Mouse (Mus musculus) MEL (cell line): ENCODE measurements around the gene Rsph6a. TPM values are rescaled to one million over a fixed set of nuclear protein-coding genes. Genes with fewer than 3 reads are reported as not detected.

Experiments
- DNase-seq: peaks from one replicate; pipeline ENCODE4 v3.0.0; 2011; ENCODE audit warnings: low read depth, low spot score
- H3K27ac ChIP-seq: 2 replicates; pipeline ENCODE4 v1.5.1; 2012; ENCODE audit warnings: low read depth, mild to moderate bottlenecking, control low read depth, low read length, moderate library complexity; ENCODE audit not compliant: control insufficient read depth
- H3K27me3 ChIP-seq, 2 experiments: fragments of 150-350 bp in 1 of 2; sonication (generic) in 1 of 2; 2 replicates each; pipeline ENCODE4 v1.6.1; 2012; ENCODE audit warnings: low read length in 2 of 2, mild to moderate bottlenecking in 2 of 2, improper control_type of control experiment in 1 of 2, moderate library complexity in 1 of 2; ENCODE audit not compliant: insufficient read depth in 2 of 2, control insufficient read depth in 1 of 2
- H3K36me3 ChIP-seq, 2 experiments: 2 replicates each; pipeline ENCODE4 v1.6.1; 2012 to 2014; ENCODE audit warnings: low read length in 2 of 2, improper control_type of control experiment in 1 of 2, inconsistent platforms in 1 of 2, mild to moderate bottlenecking in 1 of 2; ENCODE audit not compliant: insufficient read depth in 2 of 2, control insufficient read depth in 1 of 2
- H3K4me1 ChIP-seq, 2 experiments: fragments of 150-350 bp in 1 of 2; sonication (generic) in 1 of 2; 2 replicates each; pipeline ENCODE4 v1.6.1; 2012; ENCODE audit warnings: low read length in 2 of 2, improper control_type of control experiment in 1 of 2, mild to moderate bottlenecking in 1 of 2; ENCODE audit not compliant: insufficient read depth in 2 of 2, control insufficient read depth in 1 of 2
- H3K4me3 ChIP-seq, 2 experiments: fragments of 150-350 bp in 1 of 2; sonication (generic) in 1 of 2; 2 replicates each; pipeline ENCODE4 v1.5.1; 2012; ENCODE audit warnings: low read depth in 2 of 2, low read length in 2 of 2, mild to moderate bottlenecking in 2 of 2, moderate library complexity in 2 of 2, control low read depth in 1 of 2, improper control_type of control experiment in 1 of 2; ENCODE audit not compliant: control insufficient read depth in 1 of 2, insufficient read depth in 1 of 2
- H3K79me2 ChIP-seq: 2 replicates; pipeline ENCODE4 v1.6.1; 2012; ENCODE audit warnings: mild to moderate bottlenecking, low read length, moderate library complexity; ENCODE audit not compliant: control insufficient read depth, poor library complexity, insufficient read depth
- H3K9ac ChIP-seq: 2 replicates; pipeline ENCODE4 v1.6.1; 2012; ENCODE audit warnings: low read depth, mild to moderate bottlenecking, control low read depth, low read length, moderate library complexity; ENCODE audit not compliant: control insufficient read depth, poor library complexity, severe bottlenecking
- H3K9me3 ChIP-seq: fragments of 150-350 bp; sonication (generic); replicated peaks from 2 replicates; pipeline ENCODE4 v1.6.1; 2012; ENCODE audit warnings: mild to moderate bottlenecking, low read length, improper control_type of control experiment, moderate library complexity; ENCODE audit not compliant: insufficient read depth
- BHLHE40 ChIP-seq: IDR thresholded peaks from 2 replicates; pipeline ENCODE4 v1.6.1; 2012; ENCODE audit warnings: low read depth, mild to moderate bottlenecking, inconsistent platforms, low read length, improper control_type of control experiment, borderline replicate concordance
- CHD1 ChIP-seq: IDR thresholded peaks from 2 replicates; pipeline ENCODE4 v1.6.1; 2012; ENCODE audit warnings: low read depth, mild to moderate bottlenecking, inconsistent platforms, low read length, improper control_type of control experiment
- CTCF ChIP-seq, 3 experiments: IDR thresholded peaks in 2 of 3; conservative IDR thresholded peaks in 1 of 3; 2 replicates each; pipeline ENCODE4 v1.5.1; 2011 to 2012; ENCODE audit warnings: low read length in 3 of 3, low read depth in 2 of 3, mild to moderate bottlenecking in 2 of 3, improper control_type of control experiment in 1 of 3, inconsistent platforms in 1 of 3, mixed read lengths in 1 of 3, moderate library complexity in 1 of 3; ENCODE audit not compliant: control insufficient read depth in 1 of 3, insufficient read depth in 1 of 3, poor library complexity in 1 of 3, severe bottlenecking in 1 of 3
- E2F4 ChIP-seq: IDR thresholded peaks from 2 replicates; pipeline ENCODE4 v1.6.1; 2011; ENCODE audit warnings: low read depth, low read length, improper control_type of control experiment, borderline replicate concordance
- ELF1 ChIP-seq: IDR thresholded peaks from 2 replicates; pipeline ENCODE4 v1.6.1; 2014; ENCODE audit warnings: low read depth, mild to moderate bottlenecking, inconsistent platforms, low read length, improper control_type of control experiment, moderate library complexity
- ETS1 ChIP-seq: IDR thresholded peaks from 2 replicates; pipeline ENCODE4 v1.6.1; 2012; ENCODE audit warnings: low read depth, mild to moderate bottlenecking, inconsistent platforms, low read length, improper control_type of control experiment, moderate library complexity
- GABPA ChIP-seq: IDR thresholded peaks from 2 replicates; pipeline ENCODE4 v1.6.1; 2012; ENCODE audit warnings: low read depth, mild to moderate bottlenecking, inconsistent platforms, low read length, improper control_type of control experiment, moderate library complexity
- MAX ChIP-seq: IDR thresholded peaks from 2 replicates; pipeline ENCODE4 v1.6.1; 2011; ENCODE audit warnings: low read length, improper control_type of control experiment
- MAZ ChIP-seq: IDR thresholded peaks from 2 replicates; pipeline ENCODE4 v1.6.1; 2012; ENCODE audit warnings: low read depth, mild to moderate bottlenecking, inconsistent platforms, low read length, improper control_type of control experiment
- MEF2A ChIP-seq: IDR thresholded peaks from 2 replicates; pipeline ENCODE4 v1.6.1; 2014; ENCODE audit warnings: low read depth, mild to moderate bottlenecking, inconsistent platforms, low read length, improper control_type of control experiment; ENCODE audit not compliant: poor library complexity, insufficient replicate concordance, severe bottlenecking; ENCODE audit errors: extremely low read depth
- MYB ChIP-seq: IDR thresholded peaks from 2 replicates; pipeline ENCODE4 v1.6.1; 2011; ENCODE audit warnings: mild to moderate bottlenecking, low read depth, low read length, improper control_type of control experiment
- MYC ChIP-seq: IDR thresholded peaks from 2 replicates; pipeline ENCODE4 v1.6.1; 2011; ENCODE audit warnings: low read depth, mild to moderate bottlenecking, low read length, improper control_type of control experiment, moderate library complexity
- NELFE ChIP-seq: IDR thresholded peaks from 2 replicates; pipeline ENCODE4 v1.6.1; 2011; ENCODE audit warnings: low read depth, low read length, improper control_type of control experiment
- NRF1 ChIP-seq: IDR thresholded peaks from 2 replicates; pipeline ENCODE4 v1.6.1; 2014; ENCODE audit warnings: low read depth, mild to moderate bottlenecking, inconsistent platforms, low read length, improper control_type of control experiment, moderate library complexity; ENCODE audit not compliant: poor library complexity, insufficient read depth, severe bottlenecking
- POLR2A ChIP-seq, 2 experiments: IDR thresholded peaks; 2 replicates each; pipeline ENCODE4 v1.6.1; 2011 to 2012; ENCODE audit warnings: low read length in 2 of 2, mild to moderate bottlenecking in 2 of 2, control low read depth in 1 of 2, improper control_type of control experiment in 1 of 2, low read depth in 1 of 2, moderate library complexity in 1 of 2; ENCODE audit not compliant: control insufficient read depth in 1 of 2, insufficient read depth in 1 of 2, poor library complexity in 1 of 2
- POLR2AphosphoS2 ChIP-seq: IDR thresholded peaks from 2 replicates; pipeline ENCODE4 v1.6.1; 2011; ENCODE audit warnings: low read length, improper control_type of control experiment
- RAD21 ChIP-seq: IDR thresholded peaks from 2 replicates; pipeline ENCODE4 v1.6.1; 2011; ENCODE audit warnings: mild to moderate bottlenecking, low read depth, low read length, improper control_type of control experiment
- SIN3A ChIP-seq: IDR thresholded peaks from 2 replicates; pipeline ENCODE4 v1.6.1; 2012; ENCODE audit warnings: low read length, improper control_type of control experiment, inconsistent platforms
- SMC3 ChIP-seq: IDR thresholded peaks from 2 replicates; pipeline ENCODE4 v1.6.1; 2011; ENCODE audit warnings: low read depth, low read length, improper control_type of control experiment
- TBP ChIP-seq: IDR thresholded peaks from 2 replicates; pipeline ENCODE4 v1.8.0; 2011; ENCODE audit warnings: low read depth, low read length, improper control_type of control experiment
- TCF12 ChIP-seq: IDR thresholded peaks from 2 replicates; pipeline ENCODE4 v1.6.1; 2014; ENCODE audit warnings: low read depth, mild to moderate bottlenecking, inconsistent platforms, low read length, improper control_type of control experiment, moderate library complexity
- USF1 ChIP-seq: IDR thresholded peaks from 2 replicates; pipeline ENCODE4 v1.6.1; 2014; ENCODE audit warnings: low read depth, mild to moderate bottlenecking, inconsistent platforms, low read length, improper control_type of control experiment, moderate library complexity
- USF2 ChIP-seq, 2 experiments: IDR thresholded peaks; 2 replicates each; pipeline ENCODE4 v1.6.1; 2011 to 2012; ENCODE audit warnings: improper control_type of control experiment in 2 of 2, low read length in 2 of 2, borderline replicate concordance in 1 of 2, inconsistent platforms in 1 of 2, low read depth in 1 of 2, mild to moderate bottlenecking in 1 of 2; ENCODE audit not compliant: insufficient read depth in 1 of 2
- ZC3H11A ChIP-seq: IDR thresholded peaks from 2 replicates; pipeline ENCODE4 v1.6.1; 2012; ENCODE audit warnings: low read depth, mild to moderate bottlenecking, inconsistent platforms, low read length, improper control_type of control experiment
- ZMIZ1 ChIP-seq: IDR thresholded peaks from 2 replicates; pipeline ENCODE4 v1.6.1; 2012; ENCODE audit warnings: low read depth, mild to moderate bottlenecking, inconsistent platforms, low read length, improper control_type of control experiment, moderate library complexity
- ZNF384 ChIP-seq: IDR thresholded peaks from 2 replicates; pipeline ENCODE4 v1.6.1; 2012; ENCODE audit warnings: low read depth, mild to moderate bottlenecking, inconsistent platforms, low read length, improper control_type of control experiment
- polyA plus RNA-seq, 2 experiments: library from polyadenylated mRNA; stranded (reverse) in 1 of 2; unstranded in 1 of 2; fragments of >175 nt in 1 of 2; fragments of >200 nt in 1 of 2; gene quantifications; 2 replicates each; pipeline versions ENCODE4 v1.2.1 to v1.2.4; 2012; ENCODE audit warnings: low replicate concordance in 2 of 2, low read depth in 1 of 2; ENCODE audit not compliant: insufficient read length in 2 of 2, insufficient read depth in 1 of 2, missing spikeins in 1 of 2
- total RNA-seq: library from RNA; depleted of rRNA; stranded (reverse); fragments of 300-350 nt; gene quantifications from 2 replicates; pipeline ENCODE4 v1.2.3, GENCODE M21; 2012

Gene Rsph6a
- total and polyA plus RNA-seq, 3 experiments = 0.04 to 0.23 TPM; not detected in 1

- no peak overlapping the region for H3K9ac ChIP-seq
- no peaks in the 10 kb centered on the region for H3K9me3 ChIP-seq
- no peak for TF ChIP-seq TCF12
- TF ChIP-seq ELF1 = no peak
- TF ChIP-seq E2F4 = no peak
- TF ChIP-seq NRF1 = no peak
- no peak for TF ChIP-seq MYB
- TF ChIP-seq NELFE = no peak
- no peak for TF ChIP-seq MAZ
- TF ChIP-seq USF2 (IDR thresholded peaks at IDR 0.05; ENCODE audit: borderline replicate concordance in 1 of 2, insufficient read depth in 1 of 2, low read depth in 1 of 2, low read length in 2 of 2) = no peak
- TF ChIP-seq BHLHE40 = no peak
- TF ChIP-seq ZNF384 = no peak
- TF ChIP-seq CTCF (IDR thresholded peaks at IDR 0.05 in 2 of 3, conservative IDR thresholded peaks at IDR 0.05 in 1 of 3; ENCODE audit: control insufficient read depth in 1 of 3, insufficient read depth in 1 of 3, low read depth in 2 of 3, low read length in 3 of 3, poor library complexity in 1 of 3, severe bottlenecking in 1 of 3) = no peak
- TF ChIP-seq ZMIZ1 = no peak
- TF ChIP-seq MEF2A = no peak
- TF ChIP-seq MAX = no peak
- no peak for TF ChIP-seq CHD1
- TF ChIP-seq ETS1 = no peak
- TF ChIP-seq TBP = no peak
- TF ChIP-seq POLR2AphosphoS2 = no peak
- TF ChIP-seq GABPA = no peak
- TF ChIP-seq, all 39 proteins: peak for 0
- Histone ChIP-seq H3K27me3 (no peaks in the 10 kb centered on the region), H3K4me3 (no peak overlapping the region), H3K79me2 (no peaks in the 10 kb centered on the region), H3K27ac (no peak overlapping the region), H3K36me3 (no peaks in the 10 kb centered on the region), H3K4me1 (no peaks in the 10 kb centered on the region)
- DNase-seq = no peak
Observed at GRCm38 (mm10) chr7:19067935-19068334, 13.4 kb downstream of the Rsph6a start.

GRCm38 (mm10) chr7:19068707-19069106 is 14.2 kb downstream of the Rsph6a start:
- DNase-seq = peak; percentile 87
- H3K79me2 ChIP-seq = no peaks in the 10 kb centered on the region
- no peaks in the 10 kb centered on the region for H3K4me1 ChIP-seq
- no peaks in the 10 kb centered on the region for H3K36me3 ChIP-seq
- H3K9me3 ChIP-seq = no peaks in the 10 kb centered on the region
- H3K4me3 ChIP-seq = no peak overlapping the region
- TF ChIP-seq SMC3 = peak; percentile 87
- TF ChIP-seq USF1 = no peak
- no peak for TF ChIP-seq USF2 (IDR thresholded peaks at IDR 0.05; ENCODE audit: borderline replicate concordance in 1 of 2, insufficient read depth in 1 of 2, low read depth in 1 of 2, low read length in 2 of 2)
- TF ChIP-seq ZMIZ1 = no peak
- no peak for TF ChIP-seq POLR2A (IDR thresholded peaks at IDR 0.05; ENCODE audit: control insufficient read depth in 1 of 2, insufficient read depth in 1 of 2, low read depth in 1 of 2, low read length in 2 of 2, poor library complexity in 1 of 2)
- TF ChIP-seq SIN3A = peak; percentile 61; the same call in 1 of the 2 replicates
- TF ChIP-seq MYC = no peak
- TF ChIP-seq CTCF (IDR thresholded peaks at IDR 0.05 in 2 of 3, conservative IDR thresholded peaks at IDR 0.05 in 1 of 3; ENCODE audit: control insufficient read depth in 1 of 3, insufficient read depth in 1 of 3, low read depth in 2 of 3, low read length in 3 of 3, poor library complexity in 1 of 3, severe bottlenecking in 1 of 3) = peak; percentile 81 to 86 (median 84)
- peak; percentile 71 for TF ChIP-seq RAD21
- peak; percentile 65 for TF ChIP-seq ZC3H11A
- TF ChIP-seq ZNF384 = peak; percentile 62
- TF ChIP-seq, all 39 proteins: peak for 6
- no peak overlapping the region for H3K9ac ChIP-seq
- H3K27me3 ChIP-seq = no peaks in the 10 kb centered on the region
- H3K27ac ChIP-seq = no peak overlapping the region
